Mouse (Mus musculus) hindbrain, embryonic 16.5 days (tissue): ENCODE data around the gene Chrne. TPM values are rescaled to one million over a fixed set of nuclear protein-coding genes. Genes with fewer than 3 reads are reported as not detected.
"Not testable (repeated sequence)": the region's sequence is repeated elsewhere in the genome, so short reads cannot be mapped to it uniquely, and the experiment has no call there.

Experiments
- ATAC-seq: fragments of 200-750 bp; cut with Nextera tagmentation; 2 replicates; pipeline ENCODE4 v1.8.0; 2017; ENCODE audit warnings: moderate TSS enrichment, moderate library complexity
- H3K27ac ChIP-seq: fragments of 300-500 bp; sonication (generic); 2 replicates; pipeline ENCODE4 v1.5.1; 2014; ENCODE audit warnings: low read depth, mild to moderate bottlenecking, control low read depth, low read length, moderate library complexity
- H3K27me3 ChIP-seq: fragments of 300-500 bp; sonication (generic); replicated peaks from 2 replicates; pipeline ENCODE4 v1.6.1; 2014; ENCODE audit warnings: low read length; ENCODE audit not compliant: control insufficient read depth, insufficient read depth
- H3K36me3 ChIP-seq: fragments of 300-500 bp; sonication (generic); 2 replicates; pipeline ENCODE4 v1.6.1; 2014; ENCODE audit warnings: mild to moderate bottlenecking, low read length, moderate library complexity, mixed read lengths; ENCODE audit not compliant: control insufficient read depth, insufficient read depth
- H3K4me1 ChIP-seq: fragments of 300-500 bp; sonication (generic); 2 replicates; pipeline ENCODE4 v1.6.1; 2014; ENCODE audit warnings: low read depth, low read length; ENCODE audit not compliant: control insufficient read depth, insufficient read depth
- H3K4me2 ChIP-seq: fragments of 300-500 bp; sonication (generic); 2 replicates; pipeline ENCODE4 v1.6.1; 2014; ENCODE audit warnings: mild to moderate bottlenecking, low read length, control low read depth, moderate library complexity
- H3K4me3 ChIP-seq: fragments of 300-500 bp; sonication (generic); 2 replicates; pipeline ENCODE4 v1.5.1; 2014; ENCODE audit warnings: mild to moderate bottlenecking, low read length, control low read depth, moderate library complexity
- H3K9ac ChIP-seq: fragments of 300-500 bp; sonication (generic); 2 replicates; pipeline ENCODE4 v1.6.1; 2014; ENCODE audit warnings: low read depth, mild to moderate bottlenecking, control low read depth, low read length, moderate library complexity
- H3K9me3 ChIP-seq: fragments of 300-500 bp; sonication (generic); 2 replicates; pipeline ENCODE4 v1.6.1; 2014; ENCODE audit warnings: mild to moderate bottlenecking, low read length, moderate library complexity; ENCODE audit not compliant: control insufficient read depth
- WGBS: fragments of 180-500 bp; shearing (Covaris S2); extraction: QIAGEN DNeasy Blood & Tissue Kit; methylation state at CpG from one replicate; pipeline ENCODE4 v1.1.7; 2014; 5-methylcytosine and 5-hydroxymethylcytosine counted together
- polyA plus RNA-seq: library from polyadenylated mRNA; unstranded; fragments of >200 nt; fragmentation: Nextera tagmentation; extraction: Ambion mirVana; gene quantifications from 2 replicates; pipeline ENCODE4 v1.2.1, GENCODE M21; 2015

Gene Chrne
- polyA plus RNA-seq, 1 experiment from 2014 or later = not detected

- no peak overlapping the region for H3K4me2 ChIP-seq
- H3K27ac ChIP-seq = no peak overlapping the region
- H3K27me3 ChIP-seq = no peaks in the 10 kb centered on the region
- WGBS = 57% methylated on average over 6 of the region's 6 CpGs
- ATAC-seq = no peak
- H3K4me1 ChIP-seq = peaks cover 3% of the 10 kb centered on the region
- no peaks in the 10 kb centered on the region for H3K36me3 ChIP-seq
- no peaks in the 10 kb centered on the region for H3K9me3 ChIP-seq
- H3K4me3 ChIP-seq = no peak overlapping the region
- no peak overlapping the region for H3K9ac ChIP-seq
These were observed 45.1 kb downstream of the Chrne start for GRCm38 (mm10) chr11:70573872-70574271.

- Histone ChIP-seq H3K4me3 (no peak overlapping the region), H3K9me3 (no peaks in the 10 kb centered on the region), H3K9ac (no peak overlapping the region), H3K27ac (no peak overlapping the region), H3K27me3 (no peaks in the 10 kb centered on the region), H3K4me2 (no peak overlapping the region), H3K36me3 (no peaks in the 10 kb centered on the region), H3K4me1 (peaks cover 3% of the 10 kb centered on the region; the same call in 1 of the 2 replicates)
- 64% methylated on average over 5 of the region's 5 CpGs for WGBS
- ATAC-seq = no peak
These were observed 46.6 kb downstream of the Chrne start for GRCm38 (mm10) chr11:70572348-70572902.

GRCm38 (mm10) chr11:70571641-70572040 lies 47.4 kb downstream of the Chrne start:
- Histone ChIP-seq H3K9ac (no peak overlapping the region), H3K4me1 (peaks cover 4% of the 10 kb centered on the region), H3K4me2 (no peak overlapping the region), H3K4me3 (no peak overlapping the region), H3K27me3 (no peaks in the 10 kb centered on the region), H3K27ac (no peak overlapping the region), H3K36me3 (no peaks in the 10 kb centered on the region), H3K9me3 (no peaks in the 10 kb centered on the region)
- ATAC-seq = no peak
- 82% methylated on average over 1 of the region's 1 CpGs for WGBS

GRCm38 (mm10) chr11:70570614-70571013 lies 48.4 kb downstream of the Chrne start:
- H3K4me3 ChIP-seq, H3K27me3 ChIP-seq, H3K9me3 ChIP-seq, H3K9ac ChIP-seq, H3K27ac ChIP-seq, H3K4me2 ChIP-seq, H3K4me1 ChIP-seq, H3K36me3 ChIP-seq, ATAC-seq: not testable (repeated sequence)
- WGBS = 84% methylated on average over 1 of the region's 1 CpGs

GRCm38 (mm10) chr11:70566586-70566985 lies 52.4 kb downstream of the Chrne start:
- Histone ChIP-seq H3K9ac (no peak overlapping the region), H3K36me3 (no peaks in the 10 kb centered on the region), H3K4me2 (no peak overlapping the region), H3K27ac (no peak overlapping the region), H3K27me3 (no peaks in the 10 kb centered on the region), H3K4me1 (peaks cover 32% of the 10 kb centered on the region), H3K9me3 (no peaks in the 10 kb centered on the region), H3K4me3 (no peak overlapping the region)
- no peak for ATAC-seq
- WGBS = 60% methylated on average over 7 of the region's 7 CpGs

Other genes with a start within 250 kb of the Chrne start
- 31.7 and 37.0 TPM in 2 replicates for gene Pelp1, start 209.2 kb downstream of the Chrne start, polyA plus RNA-seq
- 54.9 and 55.6 TPM in 2 replicates for gene Arrb2, start 186.6 kb downstream of the Chrne start, polyA plus RNA-seq
- 42.9 and 46.3 TPM in 2 replicates for gene Med11, start 167.3 kb downstream of the Chrne start, polyA plus RNA-seq
- 0.86 and 1.3 TPM in 2 replicates for gene Zmynd15, start 159.8 kb downstream of the Chrne start, polyA plus RNA-seq
- gene Cxcl16, start 159.2 kb downstream of the Chrne start, polyA plus RNA-seq = 6.0 and 7.3 TPM in 2 replicates
- 3.8 and 5.5 TPM in 2 replicates for gene Tm4sf5, start 114.0 kb downstream of the Chrne start, polyA plus RNA-seq
- 0.34 TPM in 1 of 2 replicates, not detected in the other for gene Vmo1, start 104.6 kb downstream of the Chrne start, polyA plus RNA-seq
- 0.39 and 0.40 TPM in 2 replicates for gene Gltpd2, start 100.0 kb downstream of the Chrne start, polyA plus RNA-seq
- 775 and 820 TPM in 2 replicates for gene Psmb6, start 93.8 kb downstream of the Chrne start, polyA plus RNA-seq
- not detected in 2 replicates for gene Gm40193, start 86.3 kb downstream of the Chrne start, polyA plus RNA-seq
- gene Pld2, start 79.2 kb downstream of the Chrne start, polyA plus RNA-seq = 20.6 and 21.4 TPM in 2 replicates
- 14.4 and 19.1 TPM in 2 replicates for gene Mink1, start 56.3 kb downstream of the Chrne start, polyA plus RNA-seq
- not detected in 2 replicates for gene 4930544D05Rik, start 3.4 kb downstream of the Chrne start, polyA plus RNA-seq
- gene Gp1ba, start 19.9 kb upstream of the Chrne start, polyA plus RNA-seq = 0.19 and 0.29 TPM in 2 replicates
- gene Rnf167, start 28.0 kb upstream of the Chrne start, polyA plus RNA-seq = 105 and 110 TPM in 2 replicates
- gene Slc25a11, start 28.3 kb upstream of the Chrne start, polyA plus RNA-seq = 185 and 191 TPM in 2 replicates
- gene Pfn1, start 35.4 kb upstream of the Chrne start, polyA plus RNA-seq = 638 and 764 TPM in 2 replicates
- 6.0 and 16.3 TPM in 2 replicates for gene Eno3, start 38.0 kb upstream of the Chrne start, polyA plus RNA-seq
- 151 and 161 TPM in 2 replicates for gene Spag7, start 50.2 kb upstream of the Chrne start, polyA plus RNA-seq
- 26.3 and 31.5 TPM in 2 replicates for gene Camta2, start 68.9 kb upstream of the Chrne start, polyA plus RNA-seq
- gene Inca1, start 80.9 kb upstream of the Chrne start, polyA plus RNA-seq = 1.2 and 1.4 TPM in 2 replicates
- gene Kif1c, start 81.3 kb upstream of the Chrne start, polyA plus RNA-seq = 1.3 and 1.6 TPM in 2 replicates
- gene Zfp3, start 145.0 kb upstream of the Chrne start, polyA plus RNA-seq = 16.4 and 17.1 TPM in 2 replicates
- gene Scimp, start 193.4 kb upstream of the Chrne start, polyA plus RNA-seq = 0.19 TPM in 1 of 2 replicates, not detected in the other
- 77.1 and 88.1 TPM in 2 replicates for gene Rabep1, start 225.6 kb upstream of the Chrne start, polyA plus RNA-seq